Mouse (Mus musculus) urinary bladder, postnatal 4 days (tissue): Measurements from ENCODE around the gene Sufu.

ENCODE experiments used
- DNase-seq, 2 experiments: peaks; one replicate each; pipeline ENCODE4 v3.0.0; 2021 to 2022; ENCODE audit warnings: low spot score in 2 of 2

The Sufu gene

GRCm38 (mm10) chr19:46516667-46517528 is 120.2 kb downstream of the Sufu start:
- no peak for DNase-seq

GRCm38 (mm10) chr19:46517529-46518351 is 121.0 kb downstream of the Sufu start:
- DNase-seq, result no peak

- peak in 1 of 2 experiments; percentile 65 for DNase-seq
These were observed 121.7 kb downstream of the Sufu start for GRCm38 (mm10) chr19:46518352-46518787.

- DNase-seq, result no peak
These were observed 122.3 kb downstream of the Sufu start for GRCm38 (mm10) chr19:46518828-46519621.

GRCm38 (mm10) chr19:46521698-46522097 is 125.0 kb downstream of the Sufu start:
- no peak for DNase-seq

- no peak for DNase-seq
These were observed 125.8 kb downstream of the Sufu start for GRCm38 (mm10) chr19:46522433-46523044.

GRCm38 (mm10) chr19:46523131-46523479 is 126.4 kb downstream of the Sufu start:
- no peak for DNase-seq

GRCm38 (mm10) chr19:46523480-46524151 is 126.9 kb downstream of the Sufu start:
- DNase-seq, result peak in 1 of 2 experiments; percentile 63

GRCm38 (mm10) chr19:46524152-46524544 is 127.5 kb downstream of the Sufu start:
- DNase-seq, result no peak

GRCm38 (mm10) chr19:46524601-46525321 is 128.1 kb downstream of the Sufu start:
- peak; percentile 73 for DNase-seq

GRCm38 (mm10) chr19:46525691-46526631 is 129.3 kb downstream of the Sufu start:
- no peak for DNase-seq

GRCm38 (mm10) chr19:46527632-46528528 is 131.2 kb downstream of the Sufu start:
- DNase-seq, result no peak

- peak in 1 of 2 experiments; percentile 52 for DNase-seq
These were observed 132.0 kb downstream of the Sufu start for GRCm38 (mm10) chr19:46528529-46529213.

GRCm38 (mm10) chr19:46529601-46530448 is 133.1 kb downstream of the Sufu start:
- DNase-seq, result no peak

GRCm38 (mm10) chr19:46530449-46530990 is 133.8 kb downstream of the Sufu start:
- no peak for DNase-seq
